Mouse (Mus musculus) midbrain, embryonic 12.5 days (tissue): ENCODE measurements around the gene Abcb10. TPM values are rescaled to one million over a fixed set of nuclear protein-coding genes. Genes with fewer than 3 reads are reported as not detected.
A peak's percentile ranks its signal among the peaks of the same experiment; 100 is the strongest.
"Not testable (repeated sequence)": the region's sequence is repeated elsewhere in the genome, so short reads cannot be mapped to it uniquely, and the experiment has no call there.

ENCODE experiments used
- ATAC-seq: fragments of 200-750 bp; cut with Nextera tagmentation; 2 replicates; pipeline ENCODE4 v1.8.0; 2017; ENCODE audit warnings: low read depth, moderate TSS enrichment, moderate library complexity; ENCODE audit not compliant: low FRiP score
- H3K27ac ChIP-seq: fragments of 300-500 bp; sonication (generic); replicated peaks from 2 replicates; pipeline ENCODE4 v1.5.1; 2016; ENCODE audit warnings: mild to moderate bottlenecking
- H3K27me3 ChIP-seq: fragments of 300-500 bp; sonication (generic); 2 replicates; pipeline ENCODE4 v1.6.1; 2016; ENCODE audit warnings: mild to moderate bottlenecking
- H3K36me3 ChIP-seq: fragments of 300-500 bp; sonication (generic); 2 replicates; pipeline ENCODE4 v1.6.1; 2016
- H3K4me1 ChIP-seq: fragments of 300-500 bp; sonication (generic); 2 replicates; pipeline ENCODE4 v1.6.1; 2016
- H3K4me2 ChIP-seq: fragments of 300-500 bp; sonication (generic); replicated peaks from 2 replicates; pipeline ENCODE4 v1.6.1; 2016; ENCODE audit warnings: mild to moderate bottlenecking, moderate library complexity
- H3K4me3 ChIP-seq: fragments of 300-500 bp; sonication (generic); 2 replicates; pipeline ENCODE4 v1.5.1; 2016; ENCODE audit warnings: mild to moderate bottlenecking
- H3K9ac ChIP-seq: fragments of 300-500 bp; sonication (generic); replicated peaks from 2 replicates; pipeline ENCODE4 v1.6.1; 2016; ENCODE audit warnings: mild to moderate bottlenecking, moderate library complexity
- H3K9me3 ChIP-seq: fragments of 300-500 bp; sonication (generic); 2 replicates; pipeline ENCODE4 v1.6.1; 2016; ENCODE audit warnings: mild to moderate bottlenecking
- WGBS: fragments of 180-500 bp; shearing (Covaris S2); methylation state at CpG from one replicate; pipeline ENCODE4 v1.1.7; 2016; 5-methylcytosine and 5-hydroxymethylcytosine counted together
- polyA plus RNA-seq: library from polyadenylated mRNA; unstranded; fragments of >200 nt; fragmentation: Nextera tagmentation; extraction: Ambion mirVana; gene quantifications from 2 replicates; pipeline ENCODE4 v1.2.1, GENCODE M21; 2016

The Abcb10 gene
- polyA plus RNA-seq, result 18.1 and 21.5 TPM in 2 replicates

DNA sequence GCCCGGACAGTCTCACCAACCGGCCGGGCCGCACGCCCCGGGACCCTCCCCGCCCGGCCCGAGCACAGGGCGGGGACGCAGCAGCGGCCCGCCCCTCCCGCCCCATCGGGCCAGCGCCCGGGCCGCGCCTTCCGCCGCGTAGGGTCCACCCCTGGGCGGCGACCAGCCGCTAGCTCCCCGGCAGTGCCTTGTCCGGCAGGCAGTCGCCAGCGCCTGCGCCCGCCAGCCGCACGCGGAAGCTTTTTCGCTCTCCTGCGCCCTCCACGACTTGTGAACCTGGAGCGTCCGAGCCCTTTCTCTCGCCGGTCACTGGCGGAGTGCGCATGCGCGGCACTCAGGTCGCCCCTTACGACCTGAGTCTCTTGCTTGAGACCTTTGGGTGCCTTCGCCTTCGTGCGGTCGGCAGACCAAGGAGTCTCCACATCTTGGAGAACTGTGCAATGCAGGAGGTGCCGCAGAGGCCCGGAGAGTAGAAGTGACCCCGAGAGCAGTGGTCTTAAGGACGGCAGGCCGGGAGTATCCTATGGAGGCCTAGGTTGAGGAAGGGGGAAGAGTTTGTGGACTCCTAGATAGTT is at the start of gene Abcb10:
Gene Abcb10, minus strand, starts transcription at position 297 of the 575 bp plus-strand sequence.
- peak within 1 kb of the TSS; percentile 85 for H3K27ac ChIP-seq
- ATAC-seq, result peak; percentile 93
- peak within 1 kb of the TSS; percentile 75 for H3K4me3 ChIP-seq
- WGBS, result 1% methylated on average over 55 of the region's 56 CpGs
- peaks cover 12% of the 10 kb centered on the region for H3K4me1 ChIP-seq
- peak within 1 kb of the TSS; percentile 75 for H3K9ac ChIP-seq
- H3K27me3 ChIP-seq, result peaks cover 3% of the 10 kb centered on the region
- no peaks in the 10 kb centered on the region for H3K9me3 ChIP-seq
- H3K4me2 ChIP-seq, result peak within 1 kb of the TSS; percentile 95
- no peaks in the 10 kb centered on the region for H3K36me3 ChIP-seq

DNA sequence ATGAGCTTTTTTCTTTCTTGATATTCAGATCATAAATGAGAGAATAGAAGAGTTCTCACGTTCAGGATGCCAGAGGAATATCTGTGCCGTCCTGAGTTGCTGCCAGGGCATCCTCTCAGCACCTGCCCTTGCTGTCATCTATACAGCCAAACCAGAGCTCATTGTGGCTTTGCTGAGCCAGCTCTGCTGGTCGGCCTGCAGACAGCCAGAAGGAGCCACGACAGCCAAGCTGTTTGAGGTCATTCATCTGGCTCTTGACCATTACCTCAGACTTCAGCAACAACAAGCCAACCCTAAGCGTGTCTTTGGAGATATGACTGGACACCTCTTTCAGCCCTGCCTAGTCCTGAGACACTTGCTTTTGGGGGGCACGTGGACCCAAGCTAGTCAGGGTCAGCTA is 44.9 kb upstream of the Abcb10 start:
- Histone ChIP-seq H3K9ac (no peak overlapping the region), H3K4me3 (no peak overlapping the region), H3K4me2 (no peak overlapping the region), H3K36me3 (peaks cover 63% of the 10 kb centered on the region), H3K27ac (no peak overlapping the region), H3K9me3 (no peaks in the 10 kb centered on the region), H3K4me1 (no peaks in the 10 kb centered on the region), H3K27me3 (no peaks in the 10 kb centered on the region)
- 88% methylated on average over 6 of the region's 6 CpGs for WGBS
- ATAC-seq, result no peak

DNA sequence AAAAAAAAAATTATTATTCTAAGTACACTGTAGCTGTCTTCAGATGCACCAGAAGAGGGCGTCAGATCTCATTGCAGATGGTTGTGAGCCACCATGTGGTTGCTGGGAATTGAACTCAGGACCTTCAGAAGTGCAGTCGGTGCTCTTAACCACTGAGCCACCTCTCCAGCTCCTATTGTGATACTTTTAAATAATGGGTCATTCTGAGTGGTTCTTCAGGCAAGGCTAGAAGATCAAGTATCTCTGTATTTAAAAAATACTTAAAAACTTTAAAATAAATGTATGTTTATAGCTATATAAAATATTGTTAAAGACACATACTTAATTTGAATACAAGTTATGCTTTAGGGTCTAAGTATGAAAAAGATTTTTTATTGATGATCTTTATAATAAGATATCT is 43.3 kb upstream of the Abcb10 start:
- H3K4me3 ChIP-seq, H3K27me3 ChIP-seq, H3K4me1 ChIP-seq, H3K27ac ChIP-seq, ATAC-seq, H3K9ac ChIP-seq, H3K4me2 ChIP-seq, H3K9me3 ChIP-seq: not testable (repeated sequence)
- H3K36me3 ChIP-seq, result peaks cover 52% of the 10 kb centered on the region
- 78% methylated on average over 2 of the region's 2 CpGs for WGBS

DNA sequence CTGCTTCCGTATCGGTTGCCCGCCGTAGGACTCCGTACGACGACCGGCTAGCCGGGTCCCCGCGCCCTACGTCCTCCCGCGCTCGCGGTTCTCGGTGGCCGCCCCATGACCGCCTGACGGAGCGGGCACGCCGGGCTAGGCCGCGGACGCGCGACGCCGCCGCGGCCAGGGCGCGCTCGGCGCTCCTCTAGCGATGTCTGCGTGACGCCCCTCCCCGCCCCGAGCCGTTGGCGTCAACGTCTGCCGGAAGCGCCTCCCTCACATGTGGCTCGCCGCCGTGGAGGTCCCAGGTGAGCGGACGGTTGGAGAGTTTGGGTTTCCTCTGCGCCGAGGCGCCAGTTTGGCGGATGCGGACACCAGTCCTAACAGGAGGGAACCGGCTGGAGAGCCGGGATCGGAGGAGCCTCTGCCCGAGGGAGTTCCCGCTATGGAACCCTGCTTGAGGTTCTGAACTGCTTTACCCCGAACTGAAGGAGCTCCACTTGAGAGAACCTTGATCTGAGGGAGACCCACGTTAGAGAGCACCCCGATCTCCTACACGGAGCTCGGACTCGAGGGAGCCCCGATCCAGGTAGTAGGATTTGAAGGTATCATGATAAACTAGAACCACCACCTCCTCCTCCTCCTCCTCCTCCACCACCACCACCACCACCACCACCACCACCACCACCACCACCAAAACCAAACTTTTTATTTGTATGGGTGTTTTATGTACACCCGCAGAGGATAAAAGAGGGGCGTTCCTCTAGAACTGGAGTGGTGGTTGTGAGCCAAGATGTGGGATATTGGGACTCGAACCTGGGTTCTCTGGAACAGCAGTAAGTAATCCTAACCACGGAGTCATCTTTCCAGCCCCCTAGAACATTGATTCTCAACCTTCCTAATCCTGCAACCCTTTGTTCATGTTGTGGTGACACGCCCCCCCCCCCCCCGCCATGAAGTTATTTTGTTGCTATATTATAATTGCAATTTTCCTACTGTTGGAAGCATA is 38.6 kb upstream of the Abcb10 start, which contains the start of the genes Taf5l and Urb2:
Gene Taf5l, minus strand, starts transcription at position 161 of the 991 bp plus-strand sequence.
Gene Urb2, plus strand, starts transcription at position 272 of the 991 bp plus-strand sequence.
- WGBS, result 1% methylated on average over 74 of the region's 74 CpGs
- Histone ChIP-seq H3K27ac (peak within 1 kb of the TSS; percentile 95), H3K4me1 (peaks cover 31% of the 10 kb centered on the region), H3K9me3 (no peaks in the 10 kb centered on the region), H3K36me3 (peaks cover 15% of the 10 kb centered on the region), H3K4me3 (peak within 1 kb of the TSS; percentile 83), H3K27me3 (no peaks in the 10 kb centered on the region), H3K9ac (peak within 1 kb of the TSS; percentile 69), H3K4me2 (peak within 1 kb of the TSS; percentile 74)
- ATAC-seq, result peak; percentile 94

DNA sequence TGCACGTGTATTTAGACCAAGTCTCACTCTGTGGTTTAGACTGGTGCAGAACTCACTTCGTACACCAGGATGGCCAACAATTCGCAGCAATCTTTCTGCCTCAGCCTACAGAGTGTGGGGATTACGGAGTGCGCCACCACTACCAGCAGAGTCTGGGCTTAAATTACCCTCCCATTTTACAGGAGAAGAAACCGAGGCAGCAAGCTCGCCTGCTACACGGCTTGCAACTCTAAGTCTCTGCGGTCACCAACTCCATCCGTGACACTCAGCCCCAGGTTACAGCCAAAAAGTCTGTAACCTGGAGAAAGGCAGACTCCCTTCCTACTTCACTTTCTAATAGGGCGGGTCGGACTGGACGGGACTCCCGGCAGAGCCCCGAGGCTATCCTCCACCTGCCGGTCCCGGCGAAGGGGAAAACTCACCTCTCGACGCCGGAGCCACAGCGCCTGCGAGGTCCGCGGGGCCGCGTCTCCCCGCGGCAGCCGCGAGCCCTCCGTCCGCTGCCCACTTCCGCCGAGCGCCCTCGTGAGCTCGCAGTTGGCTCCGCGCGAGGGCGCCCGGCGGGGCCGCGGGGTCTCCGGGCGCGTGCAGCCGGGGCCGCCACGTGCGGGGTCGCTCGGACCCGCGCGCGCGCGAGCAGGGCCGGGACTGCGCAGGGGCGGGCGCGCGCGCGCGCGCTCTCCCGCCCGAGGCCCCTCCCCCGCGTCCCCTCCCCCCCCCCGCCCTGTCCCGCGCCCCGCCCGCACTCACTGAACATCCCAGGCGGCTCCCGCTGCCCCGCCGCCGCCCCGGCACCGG is 37.7 kb upstream of the Abcb10 start:
- H3K4me3 ChIP-seq, result peak overlapping the region; percentile 83
- peaks cover 9% of the 10 kb centered on the region for H3K36me3 ChIP-seq
- no peaks in the 10 kb centered on the region for H3K9me3 ChIP-seq
- WGBS, result 2% methylated on average over 43 of the region's 87 CpGs
- peak overlapping the region; percentile 69 for H3K9ac ChIP-seq
- peak; percentile 88 for ATAC-seq
- no peaks in the 10 kb centered on the region for H3K27me3 ChIP-seq
- H3K4me2 ChIP-seq, result peak overlapping the region; percentile 74
- peaks cover 31% of the 10 kb centered on the region for H3K4me1 ChIP-seq
- peak overlapping the region; percentile 95 for H3K27ac ChIP-seq

DNA sequence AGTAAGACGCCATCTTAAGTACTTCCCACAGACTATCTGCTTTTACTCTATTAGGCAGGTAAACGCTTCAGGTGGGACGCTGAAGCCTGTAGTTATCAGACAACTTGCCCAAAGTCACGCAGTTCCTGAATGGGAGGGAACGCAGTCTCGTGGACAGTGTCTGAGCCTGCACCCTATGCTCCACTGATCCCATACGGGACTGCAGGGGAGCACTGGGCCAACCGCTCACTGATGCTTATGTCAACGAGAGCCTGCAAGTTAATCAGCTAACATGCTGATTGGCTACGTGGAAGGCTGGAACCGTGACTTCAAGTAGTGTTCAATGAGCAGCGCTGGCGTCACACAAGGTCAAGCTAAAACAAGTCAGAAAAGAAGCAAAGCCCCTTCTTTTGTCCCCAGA is 36.9 kb upstream of the Abcb10 start:
- Histone ChIP-seq H3K27me3 (no peaks in the 10 kb centered on the region), H3K36me3 (peaks cover 7% of the 10 kb centered on the region; the same call in 1 of the 2 replicates), H3K9me3 (no peaks in the 10 kb centered on the region), H3K4me2 (peak overlapping the region; percentile 74), H3K9ac (peak overlapping the region; percentile 20), H3K27ac (no peak overlapping the region), H3K4me3 (peak overlapping the region; percentile 83), H3K4me1 (peaks cover 31% of the 10 kb centered on the region)
- WGBS, result 38% methylated on average over 13 of the region's 13 CpGs
- ATAC-seq, result no peak

DNA sequence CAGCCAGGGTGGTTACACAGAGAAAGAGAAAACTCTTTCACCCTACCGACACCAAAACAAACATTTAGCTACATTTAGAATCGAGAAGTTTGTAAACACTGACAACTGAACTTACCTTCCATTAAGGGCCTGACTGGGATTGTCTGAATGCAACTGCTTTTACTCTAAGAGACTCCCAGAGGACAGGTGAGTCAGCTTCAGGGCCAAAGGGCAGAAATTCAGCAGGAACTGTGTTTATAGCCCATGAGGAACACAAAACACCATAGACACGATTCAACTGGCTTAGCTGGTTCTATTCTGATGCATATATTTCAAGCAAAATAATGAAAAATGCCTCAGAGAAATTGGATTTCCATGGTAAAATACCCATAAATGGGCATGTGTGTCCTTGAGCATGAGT is 31.8 kb upstream of the Abcb10 start:
- H3K4me3 ChIP-seq, result no peak overlapping the region
- no peaks in the 10 kb centered on the region; the same call in 1 of the 2 replicates for H3K36me3 ChIP-seq
- no peaks in the 10 kb centered on the region for H3K27me3 ChIP-seq
- no peak for ATAC-seq
- peaks cover 15% of the 10 kb centered on the region for H3K4me1 ChIP-seq
- H3K9ac ChIP-seq, result no peak overlapping the region
- H3K27ac ChIP-seq, result no peak overlapping the region
- H3K4me2 ChIP-seq, result no peak overlapping the region
- no peaks in the 10 kb centered on the region for H3K9me3 ChIP-seq
- WGBS, result 90% methylated on average over 3 of the region's 3 CpGs

GRCm38 (mm10) chr8:124014299-124014698 is 31.4 kb upstream of the Abcb10 start:
- ATAC-seq, H3K4me3 ChIP-seq, H3K4me2 ChIP-seq, H3K9ac ChIP-seq, H3K36me3 ChIP-seq, H3K27me3 ChIP-seq, H3K27ac ChIP-seq, H3K9me3 ChIP-seq: not testable (repeated sequence)
- peaks cover 11% of the 10 kb centered on the region; the same call in 1 of the 2 replicates for H3K4me1 ChIP-seq
- 93% methylated on average over 7 of the region's 7 CpGs for WGBS

DNA sequence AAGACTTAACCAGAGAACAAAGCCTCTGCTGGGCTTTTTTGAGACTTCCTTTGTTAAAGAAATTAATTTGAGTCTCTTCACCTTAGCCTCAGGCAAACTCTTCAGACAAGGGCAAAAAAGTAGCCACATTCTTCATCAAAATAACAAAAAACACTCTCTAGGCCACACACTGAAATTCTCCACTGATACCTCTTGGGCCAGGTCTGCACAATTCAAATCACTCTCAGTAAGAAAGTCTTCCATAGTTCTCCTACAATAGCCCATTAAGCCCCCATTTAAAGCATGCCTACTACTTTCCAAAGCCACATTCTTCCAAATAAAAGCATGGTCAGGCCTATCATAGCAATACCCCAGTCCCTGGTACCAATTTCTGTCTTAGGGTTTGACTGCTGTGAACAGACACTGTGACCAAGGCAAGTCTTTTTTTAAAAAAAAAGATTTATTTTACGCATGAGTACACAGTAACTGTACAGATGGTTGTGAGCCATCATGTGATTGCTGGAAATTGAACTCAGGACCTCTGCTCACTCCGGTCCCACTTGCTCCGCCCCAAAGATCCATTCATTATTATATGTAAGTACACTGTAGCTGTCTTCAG is 29.2 kb upstream of the Abcb10 start:
- no peak overlapping the region for H3K9ac ChIP-seq
- H3K27me3 ChIP-seq, result no peaks in the 10 kb centered on the region
- H3K27ac ChIP-seq, result no peak overlapping the region
- H3K4me2 ChIP-seq, result no peak overlapping the region
- WGBS, result 96% methylated on average over 3 of the region's 3 CpGs
- no peaks in the 10 kb centered on the region for H3K9me3 ChIP-seq
- ATAC-seq, result no peak
- no peak overlapping the region for H3K4me3 ChIP-seq
- peaks cover 24% of the 10 kb centered on the region for H3K36me3 ChIP-seq
- no peaks in the 10 kb centered on the region for H3K4me1 ChIP-seq

DNA sequence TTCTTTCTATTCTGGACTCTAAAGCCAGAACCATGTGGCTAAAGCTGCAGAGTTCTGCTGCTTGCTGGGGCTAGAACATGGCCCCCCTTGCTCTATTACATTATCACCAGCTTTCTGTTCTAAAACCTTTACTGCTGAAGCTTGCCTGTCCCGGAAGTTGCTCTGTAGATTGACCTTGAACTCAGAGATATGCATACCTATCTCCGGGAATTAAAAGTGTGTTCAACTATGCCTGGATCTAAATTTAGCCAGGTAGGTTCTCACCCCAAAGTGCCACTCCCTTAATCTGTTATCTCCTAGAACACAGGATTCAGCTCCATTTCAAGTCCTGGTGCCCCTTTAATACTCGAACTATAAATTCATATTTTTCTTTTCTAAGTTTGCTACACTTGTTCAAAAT is 28.7 kb upstream of the Abcb10 start:
- no peaks in the 10 kb centered on the region for H3K27me3 ChIP-seq
- 91% methylated on average over 3 of the region's 3 CpGs for WGBS
- no peak overlapping the region for H3K27ac ChIP-seq
- no peak for ATAC-seq
- H3K4me3 ChIP-seq, result no peak overlapping the region
- H3K9me3 ChIP-seq, result no peaks in the 10 kb centered on the region
- no peaks in the 10 kb centered on the region for H3K4me1 ChIP-seq
- no peak overlapping the region for H3K9ac ChIP-seq
- peaks cover 29% of the 10 kb centered on the region for H3K36me3 ChIP-seq
- H3K4me2 ChIP-seq, result no peak overlapping the region

DNA sequence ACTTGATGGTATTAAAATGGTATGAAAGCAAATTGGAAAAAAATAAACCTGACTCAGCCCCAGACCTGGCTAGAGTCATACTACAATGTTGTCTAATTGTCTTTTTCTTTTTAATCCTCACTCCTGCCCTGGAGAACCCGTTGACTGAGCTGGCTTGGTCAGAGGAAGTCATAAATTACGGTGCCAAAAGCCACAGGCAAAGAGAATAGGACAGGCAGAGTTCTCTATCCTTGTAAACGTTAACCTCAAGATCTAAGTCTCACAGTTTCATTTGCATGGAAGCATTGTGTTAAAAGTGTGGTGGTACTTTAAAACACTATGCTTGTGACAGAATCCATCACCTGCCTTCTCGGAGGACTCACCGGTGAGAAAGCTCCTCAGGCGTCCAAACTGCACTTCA is 24.9 kb upstream of the Abcb10 start:
- Histone ChIP-seq H3K4me3 (no peak overlapping the region), H3K27me3 (no peaks in the 10 kb centered on the region), H3K9me3 (no peaks in the 10 kb centered on the region), H3K9ac (no peak overlapping the region), H3K4me2 (no peak overlapping the region), H3K27ac (no peak overlapping the region), H3K4me1 (no peaks in the 10 kb centered on the region), H3K36me3 (peaks cover 66% of the 10 kb centered on the region)
- 95% methylated on average over 6 of the region's 6 CpGs for WGBS
- ATAC-seq, result no peak
